27 mouse cellular contexts compared by ENCODE assay signal in the genomic region with DNA sequence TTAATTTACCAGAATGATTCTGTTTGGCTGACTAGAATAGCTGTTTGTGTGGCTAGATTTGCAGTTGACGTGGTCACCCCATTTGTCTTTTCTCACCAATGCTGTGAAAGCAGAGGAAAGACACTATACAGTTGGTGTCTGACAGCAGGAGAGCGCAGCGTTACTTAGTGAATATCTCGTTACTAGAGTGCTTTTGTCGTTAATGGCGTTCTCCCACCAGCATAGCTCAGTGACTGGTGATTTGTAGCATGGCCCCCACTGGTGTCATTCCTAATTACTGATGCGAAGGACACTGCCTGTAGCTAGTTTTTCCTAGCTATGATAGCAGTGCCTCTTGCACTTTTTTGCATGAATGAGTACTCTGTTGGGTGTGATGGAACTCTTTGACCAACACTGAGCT. TPM values are rescaled to one million over a fixed set of nuclear protein-coding genes. Genes with fewer than 3 reads are reported as not detected.
DNase-seq lines count a peak whose midpoint lies in the region; ATAC-seq lines count a peak whose summit lies in the region.
"Had no signal": no experiment of that assay in that cellular context is flagged by ENCODE, and none has a peak within 500 bp of the region (broad histone marks: within the 10 kb centered on the region; RNA-seq: fewer than 3 reads in every experiment).

No protein-coding gene starts in this region.

- DNase-seq in hindbrain, embryonic 14.5 days (ENCODE audit: low spot score) = no peak
- no peak for DNase-seq in kidney, adult 9 months
- no peak for DNase-seq in thymus, postnatal 25 days
- DNase-seq: adrenal gland, adult 2 months; adrenal gland, postnatal 14 days; cerebellum, adult 11 months; cerebellum, adult 2 months; cerebellum, adult 9-11 months; cerebellum, postnatal 25 days; forebrain, postnatal 0 days; gastrocnemius, postnatal 10 days; gastrocnemius, postnatal 36 days; heart, postnatal 10 days; heart, postnatal 36 days had no signal

- ATAC-seq in hindbrain, embryonic 14.5 days (ENCODE audit: low FRiP score) = peak; percentile 42; the same call in 1 of the 2 replicates
- ATAC-seq in hindbrain, embryonic 12.5 days (ENCODE audit: low FRiP score) = no peak
- 0 out of 2 replicates have a peak, but pooled peaks have one; percentile 40 for ATAC-seq in kidney, embryonic 15.5 days (replicated peaks; ENCODE audit: low FRiP score)
- ATAC-seq in neural tube, embryonic 12.5 days (ENCODE audit: low FRiP score, low read depth) = 0 out of 2 replicates have a peak, but pooled peaks have one; percentile 53
- no peak; the same call in 1 of the 2 replicates for ATAC-seq in neural tube, embryonic 15.5 days (ENCODE audit: low FRiP score)
- ATAC-seq: CD4-positive, CD25-positive, alpha-beta regulatory T cell, adult 4 months; forebrain, embryonic 14.5 days; forebrain, postnatal 0 days; hindbrain, postnatal 0 days; inflammation-experienced regulatory T-cells, adult 6 months had no signal

- 60% methylated on average over 7 of the region's 7 CpGs for WGBS in hindbrain, embryonic 14.5 days
- WGBS in hindbrain, embryonic 12.5 days = 71% methylated on average over 7 of the region's 7 CpGs
- WGBS in kidney, embryonic 15.5 days = 41% methylated on average over 7 of the region's 7 CpGs
- WGBS in neural tube, embryonic 12.5 days = 41% methylated on average over 7 of the region's 7 CpGs
- 27% methylated on average over 7 of the region's 7 CpGs for WGBS in neural tube, embryonic 15.5 days

- no peak overlapping the region for H3K4me3 ChIP-seq in hindbrain, embryonic 14.5 days (replicated peaks; ENCODE audit: low read length)
- H3K4me3 ChIP-seq in hindbrain, embryonic 12.5 days = no peak overlapping the region
- no peak overlapping the region for H3K4me3 ChIP-seq in kidney, embryonic 15.5 days (replicated peaks)
- H3K4me3 ChIP-seq in neural tube, embryonic 12.5 days = no peak overlapping the region
- H3K4me3 ChIP-seq in neural tube, embryonic 15.5 days (replicated peaks) = no peak overlapping the region
- H3K4me3 ChIP-seq: embryonic facial prominence, embryonic 12.5 days; embryonic facial prominence, embryonic 15.5 days; heart, embryonic 15.5 days; hindbrain, embryonic 10.5 days had no signal

- H3K9me3 ChIP-seq in hindbrain, embryonic 14.5 days (ENCODE audit: control insufficient read depth, low read length) = no peaks in the 10 kb centered on the region
- no peaks in the 10 kb centered on the region for H3K9me3 ChIP-seq in hindbrain, embryonic 12.5 days (replicated peaks)
- H3K9me3 ChIP-seq in kidney, embryonic 15.5 days (replicated peaks) = no peaks in the 10 kb centered on the region
- no peaks in the 10 kb centered on the region for H3K9me3 ChIP-seq in neural tube, embryonic 12.5 days
- no peaks in the 10 kb centered on the region for H3K9me3 ChIP-seq in neural tube, embryonic 15.5 days (replicated peaks)
- H3K9me3 ChIP-seq: embryonic facial prominence, embryonic 12.5 days; embryonic facial prominence, embryonic 15.5 days; heart, embryonic 15.5 days; hindbrain, embryonic 10.5 days had no signal

- peaks cover 70% of the 10 kb centered on the region for H3K36me3 ChIP-seq in hindbrain, embryonic 14.5 days (replicated peaks; ENCODE audit: control insufficient read depth, insufficient read depth)
- H3K36me3 ChIP-seq in hindbrain, embryonic 12.5 days = peaks cover 65% of the 10 kb centered on the region
- peaks cover 62% of the 10 kb centered on the region for H3K36me3 ChIP-seq in kidney, embryonic 15.5 days
- peaks cover 69% of the 10 kb centered on the region for H3K36me3 ChIP-seq in neural tube, embryonic 12.5 days
- H3K36me3 ChIP-seq in neural tube, embryonic 15.5 days = peaks cover 45% of the 10 kb centered on the region

- no peak overlapping the region for H3K27ac ChIP-seq in hindbrain, embryonic 14.5 days
- no peak overlapping the region for H3K27ac ChIP-seq in hindbrain, embryonic 12.5 days
- no peak overlapping the region for H3K27ac ChIP-seq in kidney, embryonic 15.5 days
- no peak overlapping the region for H3K27ac ChIP-seq in neural tube, embryonic 12.5 days
- H3K27ac ChIP-seq in neural tube, embryonic 15.5 days (replicated peaks) = no peak overlapping the region; the same call in 1 of the 2 replicates
- H3K27ac ChIP-seq: embryonic facial prominence, embryonic 12.5 days; embryonic facial prominence, embryonic 15.5 days; heart, embryonic 15.5 days; hindbrain, embryonic 10.5 days; hindbrain, postnatal 0 days had no signal

- no peak overlapping the region for H3K4me2 ChIP-seq in hindbrain, embryonic 14.5 days (replicated peaks)
- H3K4me2 ChIP-seq in hindbrain, embryonic 12.5 days (replicated peaks) = no peak overlapping the region
- no peak overlapping the region for H3K4me2 ChIP-seq in kidney, embryonic 15.5 days
- H3K4me2 ChIP-seq in neural tube, embryonic 12.5 days (replicated peaks) = no peak overlapping the region
- no peak overlapping the region for H3K4me2 ChIP-seq in neural tube, embryonic 15.5 days
- H3K4me2 ChIP-seq: embryonic facial prominence, embryonic 12.5 days; embryonic facial prominence, embryonic 15.5 days; heart, embryonic 11.5 days; heart, embryonic 15.5 days had no signal

- H3K4me1 ChIP-seq in hindbrain, embryonic 14.5 days (replicated peaks; ENCODE audit: control insufficient read depth, insufficient read depth, low read length) = no peaks in the 10 kb centered on the region
- H3K4me1 ChIP-seq in hindbrain, embryonic 12.5 days = no peaks in the 10 kb centered on the region; the same call in 1 of the 2 replicates
- no peaks in the 10 kb centered on the region for H3K4me1 ChIP-seq in kidney, embryonic 15.5 days
- H3K4me1 ChIP-seq in neural tube, embryonic 12.5 days = 0 out of 2 replicates have a peak, but pooled peaks cover 8% of the 10 kb centered on the region
- peaks cover 12% of the 10 kb centered on the region; the same call in 1 of the 2 replicates for H3K4me1 ChIP-seq in neural tube, embryonic 15.5 days
- H3K4me1 ChIP-seq: embryonic facial prominence, embryonic 12.5 days; embryonic facial prominence, embryonic 15.5 days; hindbrain, embryonic 10.5 days had no signal

- no peak overlapping the region for H3K9ac ChIP-seq in hindbrain, embryonic 14.5 days
- no peak overlapping the region for H3K9ac ChIP-seq in hindbrain, embryonic 12.5 days
- no peak overlapping the region for H3K9ac ChIP-seq in kidney, embryonic 15.5 days
- H3K9ac ChIP-seq in neural tube, embryonic 12.5 days = no peak overlapping the region
- no peak overlapping the region for H3K9ac ChIP-seq in neural tube, embryonic 15.5 days (replicated peaks)
- H3K9ac ChIP-seq: embryonic facial prominence, embryonic 12.5 days; embryonic facial prominence, embryonic 15.5 days; forebrain, postnatal 0 days; heart, embryonic 15.5 days had no signal

- H3K27me3 ChIP-seq in hindbrain, embryonic 14.5 days (ENCODE audit: control insufficient read depth, insufficient read depth, low read length) = no peaks in the 10 kb centered on the region
- H3K27me3 ChIP-seq in hindbrain, embryonic 12.5 days = no peaks in the 10 kb centered on the region
- H3K27me3 ChIP-seq in kidney, embryonic 15.5 days = no peaks in the 10 kb centered on the region
- H3K27me3 ChIP-seq in neural tube, embryonic 12.5 days (replicated peaks) = no peaks in the 10 kb centered on the region
- no peaks in the 10 kb centered on the region for H3K27me3 ChIP-seq in neural tube, embryonic 15.5 days (replicated peaks)
- H3K27me3 ChIP-seq: embryonic facial prominence, embryonic 12.5 days; embryonic facial prominence, embryonic 15.5 days; heart, embryonic 15.5 days had no signal

RNA-seq across cellular contexts. Expression of gene Ick, which starts 26.7 kb away (rescaled TPM):
- 34.6 and 38.9 TPM in 2 replicates for polyA plus RNA-seq in hindbrain, embryonic 14.5 days (2014; fragmentation: Nextera tagmentation; extraction: Ambion mirVana)
- polyA plus RNA-seq in hindbrain, embryonic 12.5 days (2016; fragmentation: Nextera tagmentation; extraction: Ambion mirVana) = 38.1 and 40.0 TPM in 2 replicates
- polyA plus RNA-seq in kidney, embryonic 15.5 days (2015; fragmentation: Nextera tagmentation; extraction: Ambion mirVana) = 24.2 and 25.0 TPM in 2 replicates
- polyA plus RNA-seq in neural tube, embryonic 12.5 days (2016; fragmentation: Nextera tagmentation; extraction: Ambion mirVana) = 37.2 and 39.7 TPM in 2 replicates
- 30.2 and 30.6 TPM in 2 replicates for polyA plus RNA-seq in neural tube, embryonic 15.5 days (2015; fragmentation: Nextera tagmentation; extraction: Ambion mirVana)

RNA-seq across cellular contexts. Expression of gene Fbxo9, which starts 26.8 kb away (rescaled TPM):
- 82.1 and 96.8 TPM in 2 replicates for polyA plus RNA-seq in hindbrain, embryonic 14.5 days (2014; fragmentation: Nextera tagmentation; extraction: Ambion mirVana)
- 42.0 and 43.1 TPM in 2 replicates for polyA plus RNA-seq in hindbrain, embryonic 12.5 days (2016; fragmentation: Nextera tagmentation; extraction: Ambion mirVana)
- polyA plus RNA-seq in kidney, embryonic 15.5 days (2015; fragmentation: Nextera tagmentation; extraction: Ambion mirVana) = 38.4 and 40.1 TPM in 2 replicates
- polyA plus RNA-seq in neural tube, embryonic 12.5 days (2016; fragmentation: Nextera tagmentation; extraction: Ambion mirVana) = 48.0 and 53.4 TPM in 2 replicates
- 84.7 and 90.9 TPM in 2 replicates for polyA plus RNA-seq in neural tube, embryonic 15.5 days (2015; fragmentation: Nextera tagmentation; extraction: Ambion mirVana)

RNA-seq across cellular contexts. Expression of gene Gsta4, which starts 46.9 kb away (rescaled TPM):
- 23.6 and 31.3 TPM in 2 replicates for polyA plus RNA-seq in hindbrain, embryonic 14.5 days (2014; fragmentation: Nextera tagmentation; extraction: Ambion mirVana)
- 51.5 and 53.6 TPM in 2 replicates for polyA plus RNA-seq in hindbrain, embryonic 12.5 days (2016; fragmentation: Nextera tagmentation; extraction: Ambion mirVana)
- 109 and 115 TPM in 2 replicates for polyA plus RNA-seq in kidney, embryonic 15.5 days (2015; fragmentation: Nextera tagmentation; extraction: Ambion mirVana)
- 40.2 and 40.3 TPM in 2 replicates for polyA plus RNA-seq in neural tube, embryonic 12.5 days (2016; fragmentation: Nextera tagmentation; extraction: Ambion mirVana)
- polyA plus RNA-seq in neural tube, embryonic 15.5 days (2015; fragmentation: Nextera tagmentation; extraction: Ambion mirVana) = 38.4 and 40.5 TPM in 2 replicates

Comparison
In these comparisons a context has a peak if more than half of its experiments do, and no peak if none do; other contexts are left out.
1. ATAC-seq: peak in hindbrain, embryonic 14.5 days (single experiment), kidney, embryonic 15.5 days (single experiment) and neural tube, embryonic 12.5 days (single experiment); none in hindbrain, embryonic 12.5 days (single experiment) and neural tube, embryonic 15.5 days (single experiment).